Mouse (Mus musculus): ENCODE data around the gene Vmn1r191. TPM values are rescaled to one million over a fixed set of nuclear protein-coding genes. Genes with fewer than 3 reads are reported as not detected.

Vmn1r191 gene
- polyA plus RNA-seq, 1 experiment from 2014 or later, result not detected

Small RNAs within 50 kb of the gene (microRNA-seq; reads per million reads assigned to microRNA genes)
- gene Gm23282, result not detected
- gene Gm25084, result not detected

Other genes starting within 250 kb of the Vmn1r191 start
- 15.5 and 17.9 TPM in 2 replicates for gene Zfp184, start 238.9 kb downstream of the Vmn1r191 start, polyA plus RNA-seq (2014; fragmentation: Nextera tagmentation; extraction: Ambion mirVana)
- gene Pom121l2, start 202.8 kb downstream of the Vmn1r191 start, polyA plus RNA-seq (2014; fragmentation: Nextera tagmentation; extraction: Ambion mirVana), result 0.36 TPM in 1 of 2 replicates, not detected in the other
- not detected in 2 replicates for gene Prss16, start 174.2 kb downstream of the Vmn1r191 start, polyA plus RNA-seq (2014; fragmentation: Nextera tagmentation; extraction: Ambion mirVana)
- gene Hist1h2ah, start 148.4 kb downstream of the Vmn1r191 start, polyA plus RNA-seq (2014; fragmentation: Nextera tagmentation; extraction: Ambion mirVana), result 8.6 and 14.9 TPM in 2 replicates
- gene Hist1h2bk, start 148.1 kb downstream of the Vmn1r191 start, polyA plus RNA-seq (2014; fragmentation: Nextera tagmentation; extraction: Ambion mirVana), result 14.1 and 26.0 TPM in 2 replicates
- 33.2 and 38.0 TPM in 2 replicates for gene Hist1h4i, start 142.6 kb downstream of the Vmn1r191 start, polyA plus RNA-seq (2014; fragmentation: Nextera tagmentation; extraction: Ambion mirVana)
- gene Hist1h2ag, start 141.0 kb downstream of the Vmn1r191 start, polyA plus RNA-seq (2014; fragmentation: Nextera tagmentation; extraction: Ambion mirVana), result 81.2 and 125 TPM in 2 replicates
- 18.7 and 33.9 TPM in 2 replicates for gene Hist1h2bj, start 140.8 kb downstream of the Vmn1r191 start, polyA plus RNA-seq (2014; fragmentation: Nextera tagmentation; extraction: Ambion mirVana)
- gene Vmn1r188, start 99.5 kb downstream of the Vmn1r191 start, polyA plus RNA-seq (2014; fragmentation: Nextera tagmentation; extraction: Ambion mirVana), result not detected in 2 replicates
- not detected in 2 replicates for gene Vmn1r189, start 78.1 kb downstream of the Vmn1r191 start, polyA plus RNA-seq (2014; fragmentation: Nextera tagmentation; extraction: Ambion mirVana)
- gene Vmn1r192, start 7.2 kb upstream of the Vmn1r191 start, polyA plus RNA-seq (2014; fragmentation: Nextera tagmentation; extraction: Ambion mirVana), result not detected in 2 replicates
- gene Vmn1r193, start 39.2 kb upstream of the Vmn1r191 start, polyA plus RNA-seq (2014; fragmentation: Nextera tagmentation; extraction: Ambion mirVana), result not detected in 2 replicates
- gene Vmn1r194, start 60.2 kb upstream of the Vmn1r191 start, polyA plus RNA-seq (2014; fragmentation: Nextera tagmentation; extraction: Ambion mirVana), result not detected in 2 replicates
- gene Vmn1r195, start 86.6 kb upstream of the Vmn1r191 start, polyA plus RNA-seq (2014; fragmentation: Nextera tagmentation; extraction: Ambion mirVana), result not detected in 2 replicates
- gene Vmn1r196, start 106.0 kb upstream of the Vmn1r191 start, polyA plus RNA-seq (2014; fragmentation: Nextera tagmentation; extraction: Ambion mirVana), result not detected in 2 replicates
- not detected in 2 replicates for gene Vmn1r197, start 140.6 kb upstream of the Vmn1r191 start, polyA plus RNA-seq (2014; fragmentation: Nextera tagmentation; extraction: Ambion mirVana)
- gene Vmn1r198, start 166.4 kb upstream of the Vmn1r191 start, polyA plus RNA-seq (2014; fragmentation: Nextera tagmentation; extraction: Ambion mirVana), result not detected in 2 replicates
- not detected in 2 replicates for gene Vmn1r199, start 195.8 kb upstream of the Vmn1r191 start, polyA plus RNA-seq (2014; fragmentation: Nextera tagmentation; extraction: Ambion mirVana)
- gene Vmn1r200, start 206.4 kb upstream of the Vmn1r191 start, polyA plus RNA-seq (2014; fragmentation: Nextera tagmentation; extraction: Ambion mirVana), result not detected in 2 replicates